27 mouse cellular contexts compared by ENCODE assay signal in genomic region chr4:155075813-155076212, GRCm38 (mm10). TPM values are rescaled to one million over a fixed set of nuclear protein-coding genes. Genes with fewer than 3 reads are reported as not detected.
DNase-seq lines count a peak whose midpoint lies in the region; ATAC-seq and TF ChIP-seq lines count a peak whose summit lies in the region.
"Had no signal": no experiment of that assay in that cellular context is flagged by ENCODE, and none has a peak within 500 bp of the region (broad histone marks: within the 10 kb centered on the region; RNA-seq: fewer than 3 reads in every experiment).

No protein-coding gene starts in this region.

- DNase-seq in kidney, adult 2 months: peak; percentile 65
- no peak for DNase-seq in liver, embryonic 13.5 days
- no peak for DNase-seq in liver, embryonic 11.5 days (ENCODE audit: low spot score)
- DNase-seq in gastrocnemius, postnatal 14 days: no peak
- DNase-seq: adrenal gland, postnatal 10 days; adrenal gland, postnatal 36 days; B cell, adult 2 months; cerebellum, adult 18-20 months; cerebellum, adult 9-10 months; cerebellum, postnatal 14 days; gastrocnemius, postnatal 10 days; heart, adult 11 months; heart, postnatal 10 days; heart, postnatal 36 days had no signal

- no peak overlapping the region for H3K9ac ChIP-seq in kidney, embryonic 14.5 days (ENCODE audit: low read depth, low read length)
- no peak overlapping the region for H3K9ac ChIP-seq in liver, embryonic 13.5 days
- H3K9ac ChIP-seq in liver, embryonic 11.5 days (ENCODE audit: low read depth, low read length): no peak overlapping the region
- H3K9ac ChIP-seq in liver, embryonic 16.5 days (ENCODE audit: low read depth, low read length): no peak overlapping the region
- H3K9ac ChIP-seq: forebrain, embryonic 13.5 days; heart, embryonic 12.5 days; heart, embryonic 15.5 days; hindbrain, embryonic 13.5 days had no signal

- H3K4me2 ChIP-seq in kidney, embryonic 14.5 days (replicated peaks; ENCODE audit: low read depth, low read length): no peak overlapping the region
- no peak overlapping the region for H3K4me2 ChIP-seq in liver, embryonic 13.5 days
- H3K4me2 ChIP-seq in liver, embryonic 11.5 days: no peak overlapping the region
- H3K4me2 ChIP-seq in liver, embryonic 16.5 days (ENCODE audit: low read depth, low read length): no peak overlapping the region
- H3K4me2 ChIP-seq: forebrain, embryonic 13.5 days; heart, embryonic 12.5 days; heart, embryonic 15.5 days; hindbrain, embryonic 13.5 days had no signal

- no peak overlapping the region for H3K27ac ChIP-seq in kidney, adult 2 months (ENCODE audit: insufficient read depth, low read depth, low read length)
- no peak overlapping the region for H3K27ac ChIP-seq in kidney, embryonic 14.5 days (ENCODE audit: low read depth, low read length)
- no peak overlapping the region for H3K27ac ChIP-seq in liver, embryonic 13.5 days
- no peak overlapping the region for H3K27ac ChIP-seq in liver, embryonic 11.5 days (ENCODE audit: low read depth, low read length)
- H3K27ac ChIP-seq in liver, embryonic 16.5 days (ENCODE audit: low read length): no peak overlapping the region
- H3K27ac ChIP-seq: forebrain, embryonic 10.5 days; forebrain, embryonic 13.5 days; heart, embryonic 15.5 days; hindbrain, embryonic 10.5 days; hindbrain, embryonic 13.5 days had no signal

- TF ChIP-seq POLR2A in kidney, adult 2 months (IDR thresholded peaks at IDR 0.05; ENCODE audit: low read depth, low read length): no peak

- no peak for TF ChIP-seq CTCF in kidney, adult 2 months (conservative IDR thresholded peaks at IDR 0.05; ENCODE audit: insufficient read depth, insufficient read length, low read depth, low read length)

- H3K27me3 ChIP-seq in kidney, adult 2 months (replicated peaks; ENCODE audit: control insufficient read depth, insufficient read depth, low read length): no peaks in the 10 kb centered on the region
- H3K27me3 ChIP-seq in kidney, embryonic 14.5 days (ENCODE audit: control insufficient read depth, insufficient read depth, low read length): no peaks in the 10 kb centered on the region
- H3K27me3 ChIP-seq in liver, embryonic 13.5 days: no peaks in the 10 kb centered on the region
- H3K27me3 ChIP-seq in liver, embryonic 11.5 days (replicated peaks; ENCODE audit: control insufficient read depth, insufficient read depth, low read length): no peaks in the 10 kb centered on the region
- H3K27me3 ChIP-seq in liver, embryonic 16.5 days (ENCODE audit: control insufficient read depth, insufficient read depth, low read depth, low read length): no peaks in the 10 kb centered on the region
- H3K27me3 ChIP-seq: CH12.LX; forebrain, embryonic 13.5 days; heart, embryonic 12.5 days; heart, embryonic 15.5 days; hindbrain, embryonic 13.5 days; Patski had no signal

- no peak for ATAC-seq in kidney, embryonic 14.5 days (ENCODE audit: low FRiP score, low TSS enrichment)
- peak; percentile 30; the same call in 1 of the 2 replicates for ATAC-seq in liver, embryonic 13.5 days (ENCODE audit: low read depth)
- no peak for ATAC-seq in liver, embryonic 11.5 days (replicated peaks; ENCODE audit: low FRiP score)
- ATAC-seq in liver, embryonic 16.5 days (ENCODE audit: low read depth): peak; percentile 69
- ATAC-seq: forebrain, embryonic 13.5 days; forebrain, embryonic 16.5 days; hindbrain, embryonic 16.5 days; Patski had no signal

- intact Hi-C loops in gastrocnemius, postnatal 14 days (cut with DNase I; ENCODE audit: low total_unique reads): no loop called here

- peaks cover 11% of the 10 kb centered on the region for H3K4me1 ChIP-seq in kidney, adult 2 months (ENCODE audit: control insufficient read depth, insufficient read depth, low read length)
- H3K4me1 ChIP-seq in kidney, embryonic 14.5 days (ENCODE audit: control insufficient read depth, insufficient read depth, low read length): no peaks in the 10 kb centered on the region
- H3K4me1 ChIP-seq in liver, embryonic 13.5 days (replicated peaks): peaks cover 5% of the 10 kb centered on the region; the same call in 1 of the 2 replicates
- no peaks in the 10 kb centered on the region for H3K4me1 ChIP-seq in liver, embryonic 11.5 days (replicated peaks; ENCODE audit: control insufficient read depth, insufficient read depth, low read length)
- H3K4me1 ChIP-seq in liver, embryonic 16.5 days (ENCODE audit: control insufficient read depth, low read depth, low read length): no peaks in the 10 kb centered on the region; the same call in 1 of the 2 replicates
- H3K4me1 ChIP-seq: forebrain, embryonic 10.5 days; forebrain, embryonic 13.5 days; heart, embryonic 12.5 days; heart, embryonic 15.5 days; hindbrain, embryonic 10.5 days; hindbrain, embryonic 13.5 days had no signal

- no peaks in the 10 kb centered on the region for H3K9me3 ChIP-seq in kidney, embryonic 14.5 days (ENCODE audit: control insufficient read depth, low read length)
- H3K9me3 ChIP-seq in liver, embryonic 13.5 days (replicated peaks): no peaks in the 10 kb centered on the region
- no peaks in the 10 kb centered on the region for H3K9me3 ChIP-seq in liver, embryonic 11.5 days (ENCODE audit: control insufficient read depth, low read length)
- H3K9me3 ChIP-seq in liver, embryonic 16.5 days (replicated peaks; ENCODE audit: control insufficient read depth, low read length): no peaks in the 10 kb centered on the region
- H3K9me3 ChIP-seq: forebrain, embryonic 10.5 days; forebrain, embryonic 13.5 days; G1E; heart, embryonic 12.5 days; heart, embryonic 15.5 days; hindbrain, embryonic 10.5 days; hindbrain, embryonic 13.5 days had no signal

- 69% methylated on average over 2 of the region's 2 CpGs for WGBS in kidney, adult 2 months
- 94% methylated on average over 2 of the region's 2 CpGs for WGBS in kidney, embryonic 14.5 days
- WGBS in liver, embryonic 13.5 days (ENCODE audit: insufficient replicate concordance): 89% methylated on average over 2 of the region's 2 CpGs
- WGBS in liver, embryonic 11.5 days: 75% methylated on average over 2 of the region's 2 CpGs
- WGBS in liver, embryonic 16.5 days (ENCODE audit: insufficient replicate concordance): 74% methylated on average over 2 of the region's 2 CpGs

- H3K4me3 ChIP-seq in kidney, adult 2 months (ENCODE audit: insufficient read depth, low read depth, low read length): no peak overlapping the region
- H3K4me3 ChIP-seq in kidney, embryonic 14.5 days (ENCODE audit: low read length): no peak overlapping the region
- H3K4me3 ChIP-seq in liver, embryonic 13.5 days (replicated peaks): no peak overlapping the region
- no peak overlapping the region for H3K4me3 ChIP-seq in liver, embryonic 11.5 days (ENCODE audit: low read depth, low read length)
- no peak overlapping the region for H3K4me3 ChIP-seq in liver, embryonic 16.5 days (ENCODE audit: low read depth, low read length)
- H3K4me3 ChIP-seq: forebrain, embryonic 10.5 days; forebrain, embryonic 13.5 days; heart, embryonic 12.5 days; heart, embryonic 15.5 days; hindbrain, embryonic 10.5 days; hindbrain, embryonic 13.5 days had no signal

- peaks cover 7% of the 10 kb centered on the region for H3K36me3 ChIP-seq in kidney, adult 2 months (ENCODE audit: control insufficient read depth, insufficient read depth, low read length)
- H3K36me3 ChIP-seq in kidney, embryonic 14.5 days (ENCODE audit: control insufficient read depth, insufficient read depth, low read length): peaks cover 92% of the 10 kb centered on the region
- peaks cover 98% of the 10 kb centered on the region for H3K36me3 ChIP-seq in liver, embryonic 13.5 days
- peaks cover 51% of the 10 kb centered on the region for H3K36me3 ChIP-seq in liver, embryonic 11.5 days (ENCODE audit: control insufficient read depth, insufficient read depth, low read length)
- H3K36me3 ChIP-seq in liver, embryonic 16.5 days (ENCODE audit: control insufficient read depth, insufficient read depth): peaks cover 68% of the 10 kb centered on the region

RNA-seq across cellular contexts. Expression of gene Pex10, which starts 9.0 kb away (rescaled TPM):
- polyA plus RNA-seq in kidney, adult 2 months (2012; rRNA removed): 23.9 and 25.6 TPM in 2 replicates
- 7.1 and 13.7 TPM in 2 replicates for polyA plus RNA-seq in kidney, embryonic 14.5 days (2014; fragmentation: Nextera tagmentation; extraction: Ambion mirVana)
- polyA plus RNA-seq in liver, embryonic 13.5 days (2015; fragmentation: Nextera tagmentation; extraction: Ambion mirVana): 8.5 and 8.9 TPM in 2 replicates
- polyA plus RNA-seq in liver, embryonic 11.5 days (2014; fragmentation: Nextera tagmentation; extraction: Ambion mirVana): 7.2 and 9.0 TPM in 2 replicates
- 8.3 and 8.9 TPM in 2 replicates for polyA plus RNA-seq in liver, embryonic 16.5 days (2015; fragmentation: Nextera tagmentation; extraction: Ambion mirVana)
- 10 to 100 TPM; 10.7 to 11.3 TPM for total RNA-seq in gastrocnemius, postnatal 14 days (2021)

RNA-seq across cellular contexts. Expression of gene Rer1, which starts 10.4 kb away (rescaled TPM):
- polyA plus RNA-seq in kidney, adult 2 months (2012; rRNA removed): 133 TPM in 2 replicates
- 167 and 180 TPM in 2 replicates for polyA plus RNA-seq in kidney, embryonic 14.5 days (2014; fragmentation: Nextera tagmentation; extraction: Ambion mirVana)
- 93.6 and 109 TPM in 2 replicates for polyA plus RNA-seq in liver, embryonic 13.5 days (2015; fragmentation: Nextera tagmentation; extraction: Ambion mirVana)
- polyA plus RNA-seq in liver, embryonic 11.5 days (2014; fragmentation: Nextera tagmentation; extraction: Ambion mirVana): 163 and 168 TPM in 2 replicates
- 75.1 and 79.9 TPM in 2 replicates for polyA plus RNA-seq in liver, embryonic 16.5 days (2015; fragmentation: Nextera tagmentation; extraction: Ambion mirVana)
- total RNA-seq in gastrocnemius, postnatal 14 days (2021): 10 to 100 TPM; 48.1 to 48.8 TPM

RNA-seq across cellular contexts. Expression of gene Morn1, which starts 10.6 kb away (rescaled TPM):
- polyA plus RNA-seq in kidney, adult 2 months (2012; rRNA removed): 10.4 and 12.4 TPM in 2 replicates
- 5.8 and 6.9 TPM in 2 replicates for polyA plus RNA-seq in kidney, embryonic 14.5 days (2014; fragmentation: Nextera tagmentation; extraction: Ambion mirVana)
- 1.7 and 1.9 TPM in 2 replicates for polyA plus RNA-seq in liver, embryonic 13.5 days (2015; fragmentation: Nextera tagmentation; extraction: Ambion mirVana)
- polyA plus RNA-seq in liver, embryonic 11.5 days (2014; fragmentation: Nextera tagmentation; extraction: Ambion mirVana): 3.4 and 3.5 TPM in 2 replicates
- 1.0 and 1.1 TPM in 2 replicates for polyA plus RNA-seq in liver, embryonic 16.5 days (2015; fragmentation: Nextera tagmentation; extraction: Ambion mirVana)
- total RNA-seq in gastrocnemius, postnatal 14 days (2021): 1 to 10 TPM; 2.3 to 2.9 TPM

RNA-seq across cellular contexts. Expression of gene Plch2, which starts 19.2 kb away (rescaled TPM):
- polyA plus RNA-seq in kidney, adult 2 months (2012; rRNA removed): 0.52 and 2.3 TPM in 2 replicates
- 1.8 and 3.1 TPM in 2 replicates for polyA plus RNA-seq in kidney, embryonic 14.5 days (2014; fragmentation: Nextera tagmentation; extraction: Ambion mirVana)
- polyA plus RNA-seq in liver, embryonic 13.5 days (2015; fragmentation: Nextera tagmentation; extraction: Ambion mirVana): 0.08 and 0.10 TPM in 2 replicates
- 0.12 and 0.43 TPM in 2 replicates for polyA plus RNA-seq in liver, embryonic 11.5 days (2014; fragmentation: Nextera tagmentation; extraction: Ambion mirVana)
- 0.08 TPM in 1 of 2 replicates, not detected in the other for polyA plus RNA-seq in liver, embryonic 16.5 days (2015; fragmentation: Nextera tagmentation; extraction: Ambion mirVana)
- under 1 TPM in 1 of 2 experiments, not detected in 1; 0.04 TPM for total RNA-seq in gastrocnemius, postnatal 14 days (2021)
- total RNA-seq: heart, postnatal 10 days; heart, postnatal 36 days had no signal

Comparison
In these comparisons a context has a peak if more than half of its experiments do, and no peak if none do; other contexts are left out.
1. ATAC-seq: peak in liver, embryonic 13.5 days (single experiment) and liver, embryonic 16.5 days (single experiment); none in kidney, embryonic 14.5 days (single experiment) and liver, embryonic 11.5 days (single experiment).